In genomic region chr10:83139276-83139675, GRCm38 (mm10) we compare ENCODE assay signal across 19 mouse cellular contexts.
DNase-seq lines count a peak whose midpoint lies in the region; ATAC-seq and TF ChIP-seq lines count a peak whose summit lies in the region.
"Had no signal": no experiment of that assay in that cellular context is flagged by ENCODE, and none has a peak within 500 bp of the region (broad histone marks: within the 10 kb centered on the region; RNA-seq: fewer than 3 reads in every experiment).

No protein-coding gene starts in this region.

- no peak overlapping the region for H3K9ac ChIP-seq in neural tube, embryonic 13.5 days
- H3K9ac ChIP-seq in neural tube, embryonic 15.5 days (replicated peaks) = no peak overlapping the region
- H3K9ac ChIP-seq in limb, embryonic 13.5 days = no peak overlapping the region
- H3K9ac ChIP-seq: hindbrain, embryonic 14.5 days had no signal

- 88% methylated on average over 7 of the region's 7 CpGs for WGBS in neural tube, embryonic 13.5 days
- 86% methylated on average over 7 of the region's 7 CpGs for WGBS in neural tube, embryonic 15.5 days
- whole genome bisulfite sequencing in limb, embryonic 13.5 days = 88% methylated on average over 7 of the region's 7 CpGs

- no peaks in the 10 kb centered on the region for H3K36me3 ChIP-seq in neural tube, embryonic 13.5 days
- no peaks in the 10 kb centered on the region for H3K36me3 ChIP-seq in neural tube, embryonic 15.5 days
- H3K36me3 ChIP-seq in limb, embryonic 13.5 days = no peaks in the 10 kb centered on the region
- H3K36me3 ChIP-seq: heart, embryonic 10.5 days had no signal

- no peak for ATAC-seq in neural tube, embryonic 13.5 days (ENCODE audit: low read depth)
- ATAC-seq in neural tube, embryonic 15.5 days (ENCODE audit: low FRiP score) = no peak
- ATAC-seq in limb, embryonic 13.5 days (ENCODE audit: low FRiP score, low read depth) = no peak
- ATAC-seq: forebrain, embryonic 14.5 days; intestine, embryonic 16.5 days had no signal

- no peak for TF ChIP-seq CTCF in cortical plate, adult 2 months (IDR thresholded peaks at IDR 0.05; ENCODE audit: extremely low read depth, insufficient read depth, low read length)

- TF ChIP-seq POLR2A in cortical plate, adult 2 months (IDR thresholded peaks at IDR 0.05; ENCODE audit: extremely low read depth, insufficient read depth, low read length) = no peak

- peaks cover 57% of the 10 kb centered on the region for H3K4me1 ChIP-seq in neural tube, embryonic 13.5 days (replicated peaks)
- H3K4me1 ChIP-seq in neural tube, embryonic 15.5 days = peaks cover 39% of the 10 kb centered on the region
- no peaks in the 10 kb centered on the region for H3K4me1 ChIP-seq in cortical plate, adult 2 months (ENCODE audit: control insufficient read depth, insufficient read depth, low read length)
- H3K4me1 ChIP-seq in limb, embryonic 13.5 days = peaks cover 71% of the 10 kb centered on the region

- H3K27ac ChIP-seq in neural tube, embryonic 13.5 days (replicated peaks) = peak overlapping the region; percentile 39; the same call in 1 of the 2 replicates
- H3K27ac ChIP-seq in neural tube, embryonic 15.5 days (replicated peaks) = no peak overlapping the region
- H3K27ac ChIP-seq in cortical plate, adult 2 months (ENCODE audit: insufficient read depth, low read length) = 0 out of 2 replicates have a peak overlapping the region, but pooled peaks have one; percentile 14
- peak overlapping the region; percentile 82; the same call in 1 of the 2 replicates for H3K27ac ChIP-seq in limb, embryonic 13.5 days
- H3K27ac ChIP-seq: heart, embryonic 10.5 days; hindbrain, embryonic 14.5 days had no signal

- DNase-seq in heart, postnatal 10 days = no peak
- no peak for DNase-seq in cerebellum, adult 11-12 months
- no peak for DNase-seq in B cell, adult 2 months
- DNase-seq: adrenal gland, adult 2 months; adrenal gland, postnatal 25 days; cerebellum, adult 8-10 months; cerebellum, postnatal 14 days; gastrocnemius, postnatal 10 days; heart, adult 18-20 months; heart, postnatal 14 days had no signal

- H3K27me3 ChIP-seq in neural tube, embryonic 13.5 days = no peaks in the 10 kb centered on the region
- H3K27me3 ChIP-seq in neural tube, embryonic 15.5 days (replicated peaks) = no peaks in the 10 kb centered on the region
- H3K27me3 ChIP-seq in limb, embryonic 13.5 days = 0 out of 2 replicates have a peak, but pooled peaks cover 12% of the 10 kb centered on the region
- H3K27me3 ChIP-seq: CH12.LX had no signal

- H3K4me2 ChIP-seq in neural tube, embryonic 13.5 days = no peak overlapping the region
- H3K4me2 ChIP-seq in neural tube, embryonic 15.5 days = no peak overlapping the region
- no peak overlapping the region for H3K4me2 ChIP-seq in limb, embryonic 13.5 days (replicated peaks)
- H3K4me2 ChIP-seq: hindbrain, embryonic 14.5 days had no signal

- H3K4me3 ChIP-seq in neural tube, embryonic 13.5 days = no peak overlapping the region
- H3K4me3 ChIP-seq in neural tube, embryonic 15.5 days (replicated peaks) = no peak overlapping the region
- no peak overlapping the region for H3K4me3 ChIP-seq in cortical plate, adult 2 months (ENCODE audit: insufficient read depth, low read length)
- no peak overlapping the region for H3K4me3 ChIP-seq in limb, embryonic 13.5 days
- H3K4me3 ChIP-seq: heart, embryonic 10.5 days had no signal

- intact Hi-C loops in heart, postnatal 10 days (cut with DNase I) = no loop called here

- H3K9me3 ChIP-seq in neural tube, embryonic 13.5 days = no peaks in the 10 kb centered on the region
- no peaks in the 10 kb centered on the region for H3K9me3 ChIP-seq in neural tube, embryonic 15.5 days (replicated peaks)
- H3K9me3 ChIP-seq in limb, embryonic 13.5 days = no peaks in the 10 kb centered on the region
- H3K9me3 ChIP-seq: heart, embryonic 10.5 days had no signal
